Mouse (Mus musculus): ENCODE results near the gene Gm49486. TPM values are rescaled to one million over a fixed set of nuclear protein-coding genes. Genes with fewer than 3 reads are reported as not detected.
A peak's percentile ranks its signal among the peaks of the same experiment; 100 is the strongest.

The Gm49486 gene
- polyA plus RNA-seq, 1 experiment from 2014 or later = 0.41 TPM

- ATAC-seq (replicated peaks; ENCODE audit: insufficient number of reproducible peaks, low FRiP score, low TSS enrichment, low read depth) = no peak
- no peak overlapping the region for H3K9ac ChIP-seq (replicated peaks; ENCODE audit: low read length)
- H3K4me1 ChIP-seq (ENCODE audit: control insufficient read depth, insufficient read depth, low read length) = no peaks in the 10 kb centered on the region
- no peaks in the 10 kb centered on the region for H3K36me3 ChIP-seq (replicated peaks; ENCODE audit: control insufficient read depth, insufficient read depth, low read depth, low read length)
- H3K27ac ChIP-seq (replicated peaks; ENCODE audit: low read depth, low read length) = no peak overlapping the region
- no peak for DNase-seq (ENCODE audit: low spot score)
- no peak overlapping the region for H3K4me2 ChIP-seq (ENCODE audit: low read depth, low read length)
- 60% methylated on average over 5 of the region's 5 CpGs for WGBS
- no peaks in the 10 kb centered on the region for H3K9me3 ChIP-seq (replicated peaks; ENCODE audit: control insufficient read depth, low read length)
- H3K4me3 ChIP-seq (ENCODE audit: low read depth, low read length) = no peak overlapping the region
- no peaks in the 10 kb centered on the region for H3K27me3 ChIP-seq (ENCODE audit: control insufficient read depth, insufficient read depth, low read length)
Measured at GRCm38 (mm10) chr15:79280850-79281249, 51.7 kb downstream of the Gm49486 start.

DNA sequence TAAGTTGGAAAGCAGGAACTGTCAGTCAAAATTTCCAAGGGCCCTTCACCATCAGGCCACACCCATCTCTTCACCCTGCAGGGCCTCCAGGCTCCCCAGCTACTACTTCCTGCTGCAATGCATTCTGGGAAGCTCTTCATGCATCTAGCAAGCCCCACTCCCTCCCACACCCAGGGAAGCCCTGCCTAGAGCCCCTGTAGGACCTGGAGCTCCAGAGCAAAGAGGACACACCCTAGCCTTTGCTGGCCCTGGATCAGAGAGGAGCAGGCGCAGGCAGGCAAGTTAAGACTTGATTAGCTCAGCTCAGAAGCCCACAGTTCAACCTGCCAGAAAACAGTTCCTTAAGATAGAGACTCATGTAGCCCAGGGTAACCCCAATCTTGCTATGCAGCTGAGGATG, 52.2 kb downstream of the Gm49486 start:
- Histone ChIP-seq H3K4me3 (ENCODE audit: low read depth, low read length) (no peak overlapping the region), H3K4me2 (ENCODE audit: low read depth, low read length) (no peak overlapping the region), H3K27me3 (ENCODE audit: control insufficient read depth, insufficient read depth, low read length) (no peaks in the 10 kb centered on the region), H3K9me3 (replicated peaks; ENCODE audit: control insufficient read depth, low read length) (no peaks in the 10 kb centered on the region), H3K27ac (replicated peaks; ENCODE audit: low read depth, low read length) (no peak overlapping the region), H3K9ac (replicated peaks; ENCODE audit: low read length) (no peak overlapping the region), H3K4me1 (ENCODE audit: control insufficient read depth, insufficient read depth, low read length) (no peaks in the 10 kb centered on the region), H3K36me3 (replicated peaks; ENCODE audit: control insufficient read depth, insufficient read depth, low read depth, low read length) (no peaks in the 10 kb centered on the region; the same call in 1 of the 2 replicates)
- 95% methylated on average over 1 of the region's 1 CpGs for WGBS
- peak; percentile 49 for DNase-seq (ENCODE audit: low spot score)
- no peak for ATAC-seq (replicated peaks; ENCODE audit: insufficient number of reproducible peaks, low FRiP score, low TSS enrichment, low read depth)

DNA sequence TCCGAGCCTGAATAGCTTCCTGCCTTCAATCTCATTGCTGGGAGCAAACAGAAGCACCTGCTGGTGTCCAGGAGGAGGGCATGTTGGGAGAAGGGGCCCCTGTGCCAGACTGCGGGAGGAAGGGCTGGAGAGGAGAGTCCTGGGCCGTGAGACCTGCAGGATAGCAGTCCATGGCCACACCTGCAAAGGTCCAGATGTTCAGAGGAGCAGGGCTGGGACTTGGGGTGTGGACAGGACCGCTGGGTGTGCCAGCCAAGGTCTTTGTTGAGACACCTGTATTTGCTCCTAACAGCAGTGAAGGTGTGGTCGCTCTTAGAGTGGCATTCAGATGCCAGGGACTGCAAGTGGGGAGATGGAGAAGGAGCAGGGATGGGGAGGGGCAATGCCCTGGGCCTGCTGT, 53.2 kb downstream of the Gm49486 start:
- WGBS = 83% methylated on average over 5 of the region's 5 CpGs
- H3K4me1 ChIP-seq (ENCODE audit: control insufficient read depth, insufficient read depth, low read length) = no peaks in the 10 kb centered on the region
- no peaks in the 10 kb centered on the region; the same call in 1 of the 2 replicates for H3K36me3 ChIP-seq (replicated peaks; ENCODE audit: control insufficient read depth, insufficient read depth, low read depth, low read length)
- no peaks in the 10 kb centered on the region for H3K27me3 ChIP-seq (ENCODE audit: control insufficient read depth, insufficient read depth, low read length)
- H3K9me3 ChIP-seq (replicated peaks; ENCODE audit: control insufficient read depth, low read length) = no peaks in the 10 kb centered on the region
- no peak overlapping the region for H3K4me3 ChIP-seq (ENCODE audit: low read depth, low read length)
- ATAC-seq (replicated peaks; ENCODE audit: insufficient number of reproducible peaks, low FRiP score, low TSS enrichment, low read depth) (no peak), DNase-seq (ENCODE audit: low spot score) (no peak)
- no peak overlapping the region for H3K4me2 ChIP-seq (ENCODE audit: low read depth, low read length)
- H3K9ac ChIP-seq (replicated peaks; ENCODE audit: low read length) = no peak overlapping the region
- H3K27ac ChIP-seq (replicated peaks; ENCODE audit: low read depth, low read length) = no peak overlapping the region

- no peak for DNase-seq (ENCODE audit: low spot score)
- no peak overlapping the region for H3K4me2 ChIP-seq (ENCODE audit: low read depth, low read length)
- H3K4me3 ChIP-seq (ENCODE audit: low read depth, low read length) = no peak overlapping the region
- ATAC-seq (replicated peaks; ENCODE audit: insufficient number of reproducible peaks, low FRiP score, low TSS enrichment, low read depth) = no peak
- no peaks in the 10 kb centered on the region for H3K4me1 ChIP-seq (ENCODE audit: control insufficient read depth, insufficient read depth, low read length)
- H3K9ac ChIP-seq (replicated peaks; ENCODE audit: low read length) = no peak overlapping the region
- H3K36me3 ChIP-seq (replicated peaks; ENCODE audit: control insufficient read depth, insufficient read depth, low read depth, low read length) = no peaks in the 10 kb centered on the region; the same call in 1 of the 2 replicates
- no peak overlapping the region for H3K27ac ChIP-seq (replicated peaks; ENCODE audit: low read depth, low read length)
- 84% methylated on average over 4 of the region's 4 CpGs for WGBS
- H3K27me3 ChIP-seq (ENCODE audit: control insufficient read depth, insufficient read depth, low read length) = no peaks in the 10 kb centered on the region
- H3K9me3 ChIP-seq (replicated peaks; ENCODE audit: control insufficient read depth, low read length) = no peaks in the 10 kb centered on the region
Measured at GRCm38 (mm10) chr15:79283371-79283770, 54.2 kb downstream of the Gm49486 start.

GRCm38 (mm10) chr15:79285399-79285798, 56.2 kb downstream of the Gm49486 start, which contains the start of gene Baiap2l2:
TSS of gene Baiap2l2 (minus strand) at chr15:79285537.
- no peaks in the 10 kb centered on the region for H3K9me3 ChIP-seq (replicated peaks; ENCODE audit: control insufficient read depth, low read length)
- no peaks in the 10 kb centered on the region for H3K4me1 ChIP-seq (ENCODE audit: control insufficient read depth, insufficient read depth, low read length)
- no peaks in the 10 kb centered on the region; the same call in 1 of the 2 replicates for H3K36me3 ChIP-seq (replicated peaks; ENCODE audit: control insufficient read depth, insufficient read depth, low read depth, low read length)
- WGBS = 53% methylated on average over 8 of the region's 10 CpGs
- H3K9ac ChIP-seq (replicated peaks; ENCODE audit: low read length) = no peak within 1 kb of the TSS
- ATAC-seq (replicated peaks; ENCODE audit: insufficient number of reproducible peaks, low FRiP score, low TSS enrichment, low read depth) (no peak), DNase-seq (ENCODE audit: low spot score) (no peak)
- H3K27me3 ChIP-seq (ENCODE audit: control insufficient read depth, insufficient read depth, low read length) = no peaks in the 10 kb centered on the region
- no peak within 1 kb of the TSS for H3K4me2 ChIP-seq (ENCODE audit: low read depth, low read length)
- H3K27ac ChIP-seq (replicated peaks; ENCODE audit: low read depth, low read length) = no peak within 1 kb of the TSS
- H3K4me3 ChIP-seq (ENCODE audit: low read depth, low read length) = no peak within 1 kb of the TSS

GRCm38 (mm10) chr15:79286141-79286540, 57.0 kb downstream of the Gm49486 start:
- no peak for ATAC-seq (replicated peaks; ENCODE audit: insufficient number of reproducible peaks, low FRiP score, low TSS enrichment, low read depth)
- Histone ChIP-seq H3K9ac (replicated peaks; ENCODE audit: low read length) (no peak overlapping the region), H3K36me3 (replicated peaks; ENCODE audit: control insufficient read depth, insufficient read depth, low read depth, low read length) (no peaks in the 10 kb centered on the region; the same call in 1 of the 2 replicates), H3K27ac (replicated peaks; ENCODE audit: low read depth, low read length) (no peak overlapping the region), H3K27me3 (ENCODE audit: control insufficient read depth, insufficient read depth, low read length) (no peaks in the 10 kb centered on the region), H3K4me2 (ENCODE audit: low read depth, low read length) (no peak overlapping the region), H3K9me3 (replicated peaks; ENCODE audit: control insufficient read depth, low read length) (no peaks in the 10 kb centered on the region), H3K4me1 (ENCODE audit: control insufficient read depth, insufficient read depth, low read length) (no peaks in the 10 kb centered on the region), H3K4me3 (ENCODE audit: low read depth, low read length) (no peak overlapping the region)
- 86% methylated on average over 7 of the region's 7 CpGs for WGBS
- no peak for DNase-seq (ENCODE audit: low spot score)

DNA sequence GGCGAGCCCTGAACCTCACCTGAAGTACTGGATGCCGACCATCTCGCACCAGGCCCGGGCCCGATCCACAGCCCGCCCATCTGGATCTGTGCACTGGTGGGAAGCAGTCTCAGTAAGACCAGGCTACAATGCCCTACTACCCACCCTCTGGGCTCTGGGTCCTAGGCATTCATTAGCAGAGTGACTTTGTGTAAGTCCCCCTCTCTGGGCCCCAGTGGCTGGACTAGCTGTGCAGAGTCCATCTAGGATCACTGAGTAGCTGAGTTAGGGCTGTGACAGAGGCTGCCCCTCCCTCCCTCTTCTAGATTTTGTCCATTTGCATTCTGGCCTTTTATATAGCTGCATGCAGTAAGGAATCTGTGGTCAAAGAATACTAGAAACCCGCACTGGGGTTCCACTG, 57.9 kb downstream of the Gm49486 start:
- ATAC-seq (replicated peaks; ENCODE audit: insufficient number of reproducible peaks, low FRiP score, low TSS enrichment, low read depth) (no peak), DNase-seq (ENCODE audit: low spot score) (no peak)
- Histone ChIP-seq H3K4me2 (ENCODE audit: low read depth, low read length) (no peak overlapping the region), H3K9ac (replicated peaks; ENCODE audit: low read length) (no peak overlapping the region), H3K27ac (replicated peaks; ENCODE audit: low read depth, low read length) (no peak overlapping the region), H3K4me3 (ENCODE audit: low read depth, low read length) (no peak overlapping the region), H3K9me3 (replicated peaks; ENCODE audit: control insufficient read depth, low read length) (no peaks in the 10 kb centered on the region), H3K36me3 (replicated peaks; ENCODE audit: control insufficient read depth, insufficient read depth, low read depth, low read length) (no peaks in the 10 kb centered on the region; the same call in 1 of the 2 replicates), H3K27me3 (ENCODE audit: control insufficient read depth, insufficient read depth, low read length) (no peaks in the 10 kb centered on the region), H3K4me1 (ENCODE audit: control insufficient read depth, insufficient read depth, low read length) (no peaks in the 10 kb centered on the region)
- WGBS = 90% methylated on average over 7 of the region's 7 CpGs

- Histone ChIP-seq H3K27me3 (ENCODE audit: control insufficient read depth, insufficient read depth, low read length) (no peaks in the 10 kb centered on the region), H3K9ac (replicated peaks; ENCODE audit: low read length) (no peak overlapping the region), H3K4me1 (ENCODE audit: control insufficient read depth, insufficient read depth, low read length) (no peaks in the 10 kb centered on the region), H3K36me3 (replicated peaks; ENCODE audit: control insufficient read depth, insufficient read depth, low read depth, low read length) (no peaks in the 10 kb centered on the region; the same call in 1 of the 2 replicates), H3K27ac (replicated peaks; ENCODE audit: low read depth, low read length) (no peak overlapping the region), H3K9me3 (replicated peaks; ENCODE audit: control insufficient read depth, low read length) (no peaks in the 10 kb centered on the region), H3K4me2 (ENCODE audit: low read depth, low read length) (no peak overlapping the region), H3K4me3 (ENCODE audit: low read depth, low read length) (no peak overlapping the region)
- ATAC-seq (replicated peaks; ENCODE audit: insufficient number of reproducible peaks, low FRiP score, low TSS enrichment, low read depth) (no peak), DNase-seq (ENCODE audit: low spot score) (no peak)
- WGBS = 83% methylated on average over 3 of the region's 3 CpGs
Measured at GRCm38 (mm10) chr15:79288387-79288786, 59.2 kb downstream of the Gm49486 start.
